Mouse (Mus musculus) liver, embryonic 12.5 days (tissue): Measurements from ENCODE around the gene Gnl1. TPM values are rescaled to one million over a fixed set of nuclear protein-coding genes. Genes with fewer than 3 reads are reported as not detected.
"Not testable (repeated sequence)": the region's sequence is repeated elsewhere in the genome, so short reads cannot be mapped to it uniquely, and the experiment has no call there.

Source experiments
- ATAC-seq: fragments of 200-750 bp; cut with Nextera tagmentation; 2 replicates; pipeline ENCODE4 v1.8.0; 2017; ENCODE audit warnings: moderate number of reproducible peaks, mild to moderate bottlenecking, moderate library complexity
- H3K27ac ChIP-seq: fragments of 300-500 bp; sonication (generic); 2 replicates; pipeline ENCODE4 v1.5.1; 2016; ENCODE audit warnings: mild to moderate bottlenecking
- H3K27me3 ChIP-seq: fragments of 300-500 bp; sonication (generic); replicated peaks from 2 replicates; pipeline ENCODE4 v1.6.1; 2016; ENCODE audit warnings: mild to moderate bottlenecking, moderate library complexity
- H3K36me3 ChIP-seq: fragments of 300-500 bp; sonication (generic); 2 replicates; pipeline ENCODE4 v1.6.1; 2016; ENCODE audit warnings: mild to moderate bottlenecking, moderate library complexity
- H3K4me1 ChIP-seq: fragments of 300-500 bp; sonication (generic); 2 replicates; pipeline ENCODE4 v1.6.1; 2016
- H3K4me2 ChIP-seq: fragments of 300-500 bp; sonication (generic); 2 replicates; pipeline ENCODE4 v1.6.1; 2016; ENCODE audit warnings: mild to moderate bottlenecking, moderate library complexity
- H3K4me3 ChIP-seq: fragments of 300-500 bp; sonication (generic); 2 replicates; pipeline ENCODE4 v1.5.1; 2016; ENCODE audit warnings: mild to moderate bottlenecking, moderate library complexity
- H3K9ac ChIP-seq: fragments of 300-500 bp; sonication (generic); 2 replicates; pipeline ENCODE4 v1.6.1; 2016; ENCODE audit warnings: mild to moderate bottlenecking, moderate library complexity
- H3K9me3 ChIP-seq: fragments of 300-500 bp; sonication (generic); replicated peaks from 2 replicates; pipeline ENCODE4 v1.6.1; 2016; ENCODE audit warnings: mild to moderate bottlenecking, moderate library complexity
- WGBS: fragments of 180-500 bp; shearing (Covaris S2); methylation state at CpG from one replicate; pipeline ENCODE4 v1.1.7; 2016; ENCODE audit not compliant: insufficient replicate concordance; 5-methylcytosine and 5-hydroxymethylcytosine counted together
- polyA plus RNA-seq: library from polyadenylated mRNA; unstranded; fragments of >200 nt; fragmentation: Nextera tagmentation; extraction: Ambion mirVana; gene quantifications from 2 replicates; pipeline ENCODE4 v1.2.1, GENCODE M21; 2016

Gnl1 gene
- polyA plus RNA-seq, 1 experiment from 2014 or later, result 25.1 TPM

GRCm38 (mm10) chr17:35996949-35997348 lies 17.3 kb downstream of the Gnl1 start:
- Histone ChIP-seq H3K27me3 (no peaks in the 10 kb centered on the region), H3K4me1 (peaks cover 79% of the 10 kb centered on the region), H3K27ac (peak overlapping the region; percentile 83; the same call in 1 of the 2 replicates), H3K9ac (no peak overlapping the region), H3K36me3 (peaks cover 19% of the 10 kb centered on the region), H3K4me2 (peak overlapping the region; percentile 56), H3K9me3 (peaks cover 10% of the 10 kb centered on the region), H3K4me3 (no peak overlapping the region)
- peak; percentile 53 for ATAC-seq
- 2% methylated on average over 11 of the region's 11 CpGs for WGBS

- H3K4me2 ChIP-seq, result peak overlapping the region; percentile 56
- H3K36me3 ChIP-seq, result peaks cover 28% of the 10 kb centered on the region
- H3K9ac ChIP-seq, result peak overlapping the region; percentile 68
- H3K4me3 ChIP-seq, result peak overlapping the region; percentile 48
- WGBS, result 35% methylated on average over 12 of the region's 12 CpGs
- peaks cover 20% of the 10 kb centered on the region for H3K9me3 ChIP-seq
- no peaks in the 10 kb centered on the region for H3K27me3 ChIP-seq
- peaks cover 82% of the 10 kb centered on the region for H3K4me1 ChIP-seq
- peak overlapping the region; percentile 83 for H3K27ac ChIP-seq
- peak; percentile 51 for ATAC-seq
Measured at GRCm38 (mm10) chr17:35997713-35998510, 18.3 kb downstream of the Gnl1 start.

GRCm38 (mm10) chr17:35998545-35999305 lies 19.1 kb downstream of the Gnl1 start:
- WGBS, result 54% methylated on average over 6 of the region's 6 CpGs
- peaks cover 86% of the 10 kb centered on the region for H3K4me1 ChIP-seq
- H3K27ac ChIP-seq, result peak overlapping the region; percentile 83
- peak overlapping the region; percentile 48 for H3K4me3 ChIP-seq
- no peaks in the 10 kb centered on the region for H3K27me3 ChIP-seq
- peaks cover 35% of the 10 kb centered on the region for H3K36me3 ChIP-seq
- peaks cover 27% of the 10 kb centered on the region for H3K9me3 ChIP-seq
- peak overlapping the region; percentile 56 for H3K4me2 ChIP-seq
- H3K9ac ChIP-seq, result peak overlapping the region; percentile 68
- no peak for ATAC-seq

GRCm38 (mm10) chr17:35999356-35999755 lies 19.7 kb downstream of the Gnl1 start:
- H3K4me2 ChIP-seq, result peak overlapping the region; percentile 56
- H3K27me3 ChIP-seq, result no peaks in the 10 kb centered on the region
- WGBS, result 50% methylated on average over 7 of the region's 7 CpGs
- peaks cover 28% of the 10 kb centered on the region for H3K9me3 ChIP-seq
- no peak for ATAC-seq
- peaks cover 41% of the 10 kb centered on the region for H3K36me3 ChIP-seq
- H3K4me1 ChIP-seq, result peaks cover 86% of the 10 kb centered on the region
- H3K4me3 ChIP-seq, result peak overlapping the region; percentile 48
- peak overlapping the region; percentile 8; the same call in 1 of the 2 replicates for H3K27ac ChIP-seq
- H3K9ac ChIP-seq, result no peak overlapping the region

GRCm38 (mm10) chr17:36000349-36000748 lies 20.7 kb downstream of the Gnl1 start:
- 80% methylated on average over 4 of the region's 4 CpGs for WGBS
- H3K36me3 ChIP-seq, result peaks cover 50% of the 10 kb centered on the region
- H3K9me3 ChIP-seq, result peaks cover 30% of the 10 kb centered on the region
- no peak for ATAC-seq
- H3K27me3 ChIP-seq, result no peaks in the 10 kb centered on the region
- H3K4me1 ChIP-seq, result peaks cover 80% of the 10 kb centered on the region
- H3K4me3 ChIP-seq, result no peak overlapping the region
- H3K9ac ChIP-seq, result peak overlapping the region; percentile 31; the same call in 1 of the 2 replicates
- H3K27ac ChIP-seq, result peak overlapping the region; percentile 90; the same call in 1 of the 2 replicates
- H3K4me2 ChIP-seq, result peak overlapping the region; percentile 56

- Histone ChIP-seq H3K4me2 (peak overlapping the region; percentile 55), H3K9ac (no peak overlapping the region), H3K36me3 (peaks cover 59% of the 10 kb centered on the region), H3K27ac (peak overlapping the region; percentile 90), H3K9me3 (peaks cover 40% of the 10 kb centered on the region), H3K27me3 (no peaks in the 10 kb centered on the region), H3K4me3 (no peak overlapping the region), H3K4me1 (peaks cover 71% of the 10 kb centered on the region)
- peak; percentile 55 for ATAC-seq
- WGBS, result 78% methylated on average over 12 of the region's 12 CpGs
Measured at GRCm38 (mm10) chr17:36001121-36001897, 21.7 kb downstream of the Gnl1 start.

- peaks cover 65% of the 10 kb centered on the region for H3K4me1 ChIP-seq
- 47% methylated on average over 6 of the region's 6 CpGs for WGBS
- peak; percentile 87 for ATAC-seq
Measured at GRCm38 (mm10) chr17:36001966-36002365, 22.3 kb downstream of the Gnl1 start.

GRCm38 (mm10) chr17:36003331-36003730 lies 23.7 kb downstream of the Gnl1 start:
- H3K4me3 ChIP-seq, result no peak overlapping the region
- WGBS, result 86% methylated on average over 7 of the region's 7 CpGs
- peaks cover 52% of the 10 kb centered on the region for H3K4me1 ChIP-seq
- no peak overlapping the region for H3K27ac ChIP-seq
- peaks cover 67% of the 10 kb centered on the region for H3K36me3 ChIP-seq
- ATAC-seq, result no peak
- H3K9ac ChIP-seq, result no peak overlapping the region
- no peaks in the 10 kb centered on the region for H3K27me3 ChIP-seq
- peaks cover 46% of the 10 kb centered on the region for H3K9me3 ChIP-seq
- H3K4me2 ChIP-seq, result no peak overlapping the region

More at GRCm38 (mm10) chr17:36001966-36002365, 22.3 kb downstream of the Gnl1 start:
- Histone ChIP-seq H3K9ac (no peak overlapping the region), H3K27ac (peak overlapping the region; percentile 90), H3K27me3 (no peaks in the 10 kb centered on the region), H3K36me3 (peaks cover 66% of the 10 kb centered on the region), H3K4me3 (0 out of 2 replicates have a peak overlapping the region, but pooled peaks have one; percentile 8), H3K4me2 (peak overlapping the region; percentile 55), H3K9me3 (peaks cover 45% of the 10 kb centered on the region)

- H3K36me3 ChIP-seq, result peaks cover 66% of the 10 kb centered on the region
- not testable (repeated sequence) for H3K27me3 ChIP-seq, H3K9ac ChIP-seq, H3K4me2 ChIP-seq, H3K4me3 ChIP-seq, H3K27ac ChIP-seq, ATAC-seq
- WGBS, result 88% methylated on average over 7 of the region's 7 CpGs
- H3K9me3 ChIP-seq, result peaks cover 46% of the 10 kb centered on the region
- peaks cover 41% of the 10 kb centered on the region for H3K4me1 ChIP-seq
Measured at GRCm38 (mm10) chr17:36004409-36004808, 24.8 kb downstream of the Gnl1 start.

GRCm38 (mm10) chr17:36014977-36015376 lies 35.3 kb downstream of the Gnl1 start:
- no peak overlapping the region for H3K27ac ChIP-seq
- peaks cover 38% of the 10 kb centered on the region for H3K36me3 ChIP-seq
- H3K9ac ChIP-seq, result no peak overlapping the region
- peaks cover 39% of the 10 kb centered on the region for H3K4me1 ChIP-seq
- H3K4me2 ChIP-seq, result no peak overlapping the region
- ATAC-seq, result 0 out of 2 replicates have a peak, but pooled peaks have one; percentile 2
- WGBS, result 85% methylated on average over 5 of the region's 5 CpGs
- H3K4me3 ChIP-seq, result no peak overlapping the region
- H3K27me3 ChIP-seq, result no peaks in the 10 kb centered on the region
- H3K9me3 ChIP-seq, result no peaks in the 10 kb centered on the region

- WGBS, result 74% methylated on average over 5 of the region's 5 CpGs
- Histone ChIP-seq H3K27ac (0 out of 2 replicates have a peak overlapping the region, but pooled peaks have one; percentile 25), H3K36me3 (peaks cover 42% of the 10 kb centered on the region), H3K9me3 (no peaks in the 10 kb centered on the region), H3K4me3 (no peak overlapping the region), H3K27me3 (no peaks in the 10 kb centered on the region), H3K4me2 (peak overlapping the region; percentile 16; the same call in 1 of the 2 replicates), H3K9ac (no peak overlapping the region), H3K4me1 (peaks cover 56% of the 10 kb centered on the region)
- no peak for ATAC-seq
Measured at GRCm38 (mm10) chr17:36017046-36017445, 37.4 kb downstream of the Gnl1 start.
